In genomic region chr2:61492043-61492743, GRCm38 (mm10) we compare ENCODE assay signal across 8 mouse cellular contexts.
DNase-seq lines count a peak whose midpoint lies in the region; ATAC-seq and TF ChIP-seq lines count a peak whose summit lies in the region.

No protein-coding gene starts in this region.

- peak in 1 of 2 experiments; percentile 15 for DNase-seq in cerebellum, adult 2 months
- DNase-seq in limb, embryonic 11.5 days (ENCODE audit: low spot score) = peak; percentile 43
- DNase-seq in limb, embryonic 10.5 days (ENCODE audit: low spot score) = no peak
- peak; percentile 19 for DNase-seq in embryo, embryonic 10.5 days (ENCODE audit: low spot score)
- DNase-seq in lung, embryonic 14.5 days = no peak
- peak; percentile 62 for DNase-seq in testis, postnatal 14 days (ENCODE audit: low spot score)
- DNase-seq in right cerebral cortex, postnatal 10 days (ENCODE audit: low spot score in 2 of 2) = no peak

- H3K4me2 ChIP-seq in limb, embryonic 11.5 days (ENCODE audit: low read depth, severe bottlenecking) = no peak overlapping the region
- no peak overlapping the region for H3K4me2 ChIP-seq in lung, embryonic 14.5 days

- ATAC-seq in cerebellum, adult (ENCODE audit: insufficient number of reproducible peaks, low FRiP score, low TSS enrichment) = no peak
- ATAC-seq in limb, embryonic 11.5 days (ENCODE audit: insufficient number of reproducible peaks, low FRiP score, low TSS enrichment, low read depth) = no peak
- ATAC-seq in lung, embryonic 14.5 days (ENCODE audit: insufficient read depth) = no peak

- no peaks in the 10 kb centered on the region for H3K36me3 ChIP-seq in limb, embryonic 11.5 days (ENCODE audit: control insufficient read depth, insufficient read depth, low read length)
- no peaks in the 10 kb centered on the region for H3K36me3 ChIP-seq in limb, embryonic 10.5 days
- no peaks in the 10 kb centered on the region for H3K36me3 ChIP-seq in lung, embryonic 14.5 days (ENCODE audit: insufficient read depth)

- H3K27me3 ChIP-seq in cerebellum, adult 2 months (ENCODE audit: control insufficient read depth, insufficient read depth, low read length) = no peaks in the 10 kb centered on the region
- no peaks in the 10 kb centered on the region for H3K27me3 ChIP-seq in limb, embryonic 11.5 days (ENCODE audit: control insufficient read depth, insufficient read depth, low read length)
- H3K27me3 ChIP-seq in limb, embryonic 10.5 days (ENCODE audit: low read depth, poor library complexity, severe bottlenecking) = no peaks in the 10 kb centered on the region
- H3K27me3 ChIP-seq in lung, embryonic 14.5 days (ENCODE audit: insufficient read depth, low read length) = no peaks in the 10 kb centered on the region

- peak; percentile 48; the same call in 1 of the 2 replicates for TF ChIP-seq CTCF in cerebellum, adult 2 months (IDR thresholded peaks at IDR 0.05; ENCODE audit: borderline replicate concordance, insufficient read depth, low read depth, low read length)
- peak; percentile 63 for TF ChIP-seq CTCF in lung, embryonic 14.5 days (IDR thresholded peaks at IDR 0.05; ENCODE audit: low read depth)

- no peak for TF ChIP-seq POLR2A in cerebellum, adult 2 months (IDR thresholded peaks at IDR 0.05; ENCODE audit: borderline replicate concordance, insufficient read depth, low read length)

- no peak overlapping the region for H3K4me3 ChIP-seq in cerebellum, adult 2 months (replicated peaks; ENCODE audit: insufficient read depth, low read depth, low read length)
- no peak overlapping the region for H3K4me3 ChIP-seq in limb, embryonic 11.5 days (ENCODE audit: low read depth, low read length)
- no peak overlapping the region for H3K4me3 ChIP-seq in limb, embryonic 10.5 days
- H3K4me3 ChIP-seq in lung, embryonic 14.5 days (ENCODE audit: low read depth, low read length) = no peak overlapping the region

- peaks cover 5% of the 10 kb centered on the region; the same call in 1 of the 2 replicates for H3K4me1 ChIP-seq in cerebellum, adult 2 months (ENCODE audit: control insufficient read depth, insufficient read depth, low read length)
- H3K4me1 ChIP-seq in limb, embryonic 11.5 days (ENCODE audit: control insufficient read depth, insufficient read depth, low read length) = 0 out of 2 replicates have a peak, but pooled peaks cover 3% of the 10 kb centered on the region
- peaks cover 4% of the 10 kb centered on the region; the same call in 1 of the 2 replicates for H3K4me1 ChIP-seq in limb, embryonic 10.5 days
- H3K4me1 ChIP-seq in lung, embryonic 14.5 days (ENCODE audit: insufficient read depth) = no peaks in the 10 kb centered on the region

- no peak overlapping the region for H3K9ac ChIP-seq in limb, embryonic 11.5 days (ENCODE audit: low read length)
- no peak overlapping the region for H3K9ac ChIP-seq in lung, embryonic 14.5 days

- 66% methylated on average over 6 of the region's 6 CpGs for WGBS in cerebellum, adult 2 months
- 72% methylated on average over 6 of the region's 6 CpGs for WGBS in limb, embryonic 11.5 days
- 63% methylated on average over 6 of the region's 6 CpGs for WGBS in limb, embryonic 10.5 days
- 44% methylated on average over 6 of the region's 6 CpGs for WGBS in lung, embryonic 14.5 days

- no peak overlapping the region for H3K27ac ChIP-seq in cerebellum, adult 2 months (ENCODE audit: insufficient read depth, low read length)
- H3K27ac ChIP-seq in limb, embryonic 11.5 days (replicated peaks; ENCODE audit: low read depth, low read length) = no peak overlapping the region
- no peak overlapping the region for H3K27ac ChIP-seq in limb, embryonic 10.5 days
- H3K27ac ChIP-seq in lung, embryonic 14.5 days (ENCODE audit: low read depth) = no peak overlapping the region

- H3K9me3 ChIP-seq in limb, embryonic 11.5 days (ENCODE audit: control insufficient read depth, low read length) = no peaks in the 10 kb centered on the region
- H3K9me3 ChIP-seq in limb, embryonic 10.5 days (replicated peaks) = no peaks in the 10 kb centered on the region
- H3K9me3 ChIP-seq in lung, embryonic 14.5 days (ENCODE audit: low read depth, low read length) = no peaks in the 10 kb centered on the region

Comparison
In these comparisons a context has a peak if more than half of its experiments do, and no peak if none do; other contexts are left out.
1. DNase-seq: peak in limb, embryonic 11.5 days (single experiment), embryo, embryonic 10.5 days (single experiment) and testis, postnatal 14 days (single experiment); none in limb, embryonic 10.5 days (single experiment), lung, embryonic 14.5 days (single experiment) and right cerebral cortex, postnatal 10 days (0 of 2).